Mouse (Mus musculus): ENCODE measurements at regions not wholly inside any gene's neighbourhood (a gene's known extent, or its start where the extent isn't known, plus 50 kb on each side); places are given as distances from the start of the nearest gene placed in this dataset.

GRCm38 (mm10) chr8:112933815-112934214 is 364.0 kb downstream of the Cntnap4 start:
- no peak for TF ChIP-seq POLR2A (IDR thresholded peaks at IDR 0.05; ENCODE audit: insufficient read depth, low read depth, low read length)
- no peak for TF ChIP-seq CTCF (IDR thresholded peaks at IDR 0.05; ENCODE audit: insufficient read depth, low read depth, low read length)
- no peak overlapping the region for H3K27ac ChIP-seq (ENCODE audit: insufficient read depth, low read depth, low read length)
- no peaks in the 10 kb centered on the region for H3K4me1 ChIP-seq (ENCODE audit: control insufficient read depth, insufficient read depth, low read length)
- 97% methylated on average over 2 of the region's 2 CpGs for WGBS
- no peak overlapping the region for H3K4me3 ChIP-seq (ENCODE audit: insufficient read depth, low read depth, low read length)

GRCm38 (mm10) chr8:112935411-112935810 is 365.6 kb downstream of the Cntnap4 start:
- 19% methylated on average over 3 of the region's 3 CpGs for WGBS
- no peaks in the 10 kb centered on the region for H3K4me1 ChIP-seq (ENCODE audit: control insufficient read depth, insufficient read depth, low read length)
- TF ChIP-seq CTCF (IDR thresholded peaks at IDR 0.05; ENCODE audit: insufficient read depth, low read depth, low read length) (no peak), POLR2A (IDR thresholded peaks at IDR 0.05; ENCODE audit: insufficient read depth, low read depth, low read length) (no peak)
- no peak overlapping the region for H3K27ac ChIP-seq (ENCODE audit: insufficient read depth, low read depth, low read length)
- H3K4me3 ChIP-seq (ENCODE audit: insufficient read depth, low read depth, low read length), result no peak overlapping the region

GRCm38 (mm10) chr8:112935897-112936719 is 366.3 kb downstream of the Cntnap4 start:
- H3K27ac ChIP-seq (ENCODE audit: insufficient read depth, low read depth, low read length), result no peak overlapping the region
- TF ChIP-seq CTCF (IDR thresholded peaks at IDR 0.05; ENCODE audit: insufficient read depth, low read depth, low read length), result no peak
- TF ChIP-seq POLR2A (IDR thresholded peaks at IDR 0.05; ENCODE audit: insufficient read depth, low read depth, low read length), result no peak
- H3K4me3 ChIP-seq (ENCODE audit: insufficient read depth, low read depth, low read length), result no peak overlapping the region
- no peaks in the 10 kb centered on the region for H3K4me1 ChIP-seq (ENCODE audit: control insufficient read depth, insufficient read depth, low read length)
- WGBS, result 38% methylated on average over 9 of the region's 9 CpGs

- H3K4me1 ChIP-seq (ENCODE audit: control insufficient read depth, insufficient read depth, low read length), result no peaks in the 10 kb centered on the region
- H3K27ac ChIP-seq (ENCODE audit: insufficient read depth, low read depth, low read length), result no peak overlapping the region
- 9% methylated on average over 6 of the region's 6 CpGs for WGBS
- no peak overlapping the region for H3K4me3 ChIP-seq (ENCODE audit: insufficient read depth, low read depth, low read length)
- TF ChIP-seq CTCF (IDR thresholded peaks at IDR 0.05; ENCODE audit: insufficient read depth, low read depth, low read length) (peak; percentile 82), POLR2A (IDR thresholded peaks at IDR 0.05; ENCODE audit: insufficient read depth, low read depth, low read length) (no peak)
These were observed 402.6 kb downstream of the Cntnap4 start for GRCm38 (mm10) chr8:112972418-112972817.

- TF ChIP-seq CTCF (IDR thresholded peaks at IDR 0.05; ENCODE audit: insufficient read depth, low read depth, low read length), result no peak
- TF ChIP-seq POLR2A (IDR thresholded peaks at IDR 0.05; ENCODE audit: insufficient read depth, low read depth, low read length), result no peak
- H3K4me3 ChIP-seq (ENCODE audit: insufficient read depth, low read depth, low read length), result no peak overlapping the region
- WGBS, result 88% methylated on average over 2 of the region's 2 CpGs
- H3K4me1 ChIP-seq (ENCODE audit: control insufficient read depth, insufficient read depth, low read length), result no peaks in the 10 kb centered on the region
- H3K27ac ChIP-seq (ENCODE audit: insufficient read depth, low read depth, low read length), result no peak overlapping the region
These were observed 405.9 kb downstream of the Cntnap4 start for GRCm38 (mm10) chr8:112975734-112976133.

- Histone ChIP-seq H3K27ac (ENCODE audit: insufficient read depth, low read depth, low read length) (no peak overlapping the region), H3K4me3 (ENCODE audit: insufficient read depth, low read depth, low read length) (no peak overlapping the region), H3K4me1 (ENCODE audit: control insufficient read depth, insufficient read depth, low read length) (no peaks in the 10 kb centered on the region)
- 62% methylated on average over 2 of the region's 2 CpGs for WGBS
- TF ChIP-seq CTCF (IDR thresholded peaks at IDR 0.05; ENCODE audit: insufficient read depth, low read depth, low read length), result no peak
- TF ChIP-seq POLR2A (IDR thresholded peaks at IDR 0.05; ENCODE audit: insufficient read depth, low read depth, low read length), result no peak
These were observed 406.5 kb downstream of the Cntnap4 start for GRCm38 (mm10) chr8:112976312-112976711.

GRCm38 (mm10) chr8:112993781-112994180 is 423.9 kb downstream of the Cntnap4 start:
- Histone ChIP-seq H3K4me3 (ENCODE audit: insufficient read depth, low read depth, low read length) (no peak overlapping the region), H3K4me1 (ENCODE audit: control insufficient read depth, insufficient read depth, low read length) (no peaks in the 10 kb centered on the region), H3K27ac (ENCODE audit: insufficient read depth, low read depth, low read length) (no peak overlapping the region)
- WGBS, result 92% methylated on average over 4 of the region's 4 CpGs
- TF ChIP-seq CTCF (IDR thresholded peaks at IDR 0.05; ENCODE audit: insufficient read depth, low read depth, low read length) (no peak), POLR2A (IDR thresholded peaks at IDR 0.05; ENCODE audit: insufficient read depth, low read depth, low read length) (no peak)

GRCm38 (mm10) chr8:113007356-113007755 is 437.5 kb downstream of the Cntnap4 start:
- TF ChIP-seq POLR2A (IDR thresholded peaks at IDR 0.05; ENCODE audit: insufficient read depth, low read depth, low read length) (no peak), CTCF (IDR thresholded peaks at IDR 0.05; ENCODE audit: insufficient read depth, low read depth, low read length) (no peak)
- no peaks in the 10 kb centered on the region for H3K4me1 ChIP-seq (ENCODE audit: control insufficient read depth, insufficient read depth, low read length)

GRCm38 (mm10) chr8:113028880-113029279 is 459.0 kb downstream of the Cntnap4 start:
- TF ChIP-seq CTCF (IDR thresholded peaks at IDR 0.05; ENCODE audit: insufficient read depth, low read depth, low read length) (no peak), POLR2A (IDR thresholded peaks at IDR 0.05; ENCODE audit: insufficient read depth, low read depth, low read length) (no peak)
- Histone ChIP-seq H3K4me3 (ENCODE audit: insufficient read depth, low read depth, low read length) (no peak overlapping the region), H3K27ac (ENCODE audit: insufficient read depth, low read depth, low read length) (no peak overlapping the region), H3K4me1 (ENCODE audit: control insufficient read depth, insufficient read depth, low read length) (no peaks in the 10 kb centered on the region)
- WGBS, result 91% methylated on average over 9 of the region's 9 CpGs

More at GRCm38 (mm10) chr8:113007356-113007755, 437.5 kb downstream of the Cntnap4 start:
- no peak overlapping the region for H3K4me3 ChIP-seq (ENCODE audit: insufficient read depth, low read depth, low read length)
- no peak overlapping the region for H3K27ac ChIP-seq (ENCODE audit: insufficient read depth, low read depth, low read length)
- WGBS, result 82% methylated on average over 4 of the region's 4 CpGs
